Mouse (Mus musculus) C2C12 (cell line): ENCODE data around the gene Vegfd.

Source experiments
- CEBPB ChIP-seq: IDR thresholded peaks from one replicate; pipeline ENCODE4 v1.6.1; 2011; ENCODE audit warnings: low read depth, mild to moderate bottlenecking, control low read depth, moderate library complexity
- CTCF ChIP-seq: IDR thresholded peaks from one replicate; pipeline ENCODE4 v1.5.1; 2011; ENCODE audit not compliant: control insufficient read depth, insufficient read depth, insufficient read length
- FOSL1 ChIP-seq: IDR thresholded peaks from one replicate; pipeline ENCODE4 v1.8.0; 2011; ENCODE audit warnings: mild to moderate bottlenecking, low read length; ENCODE audit not compliant: poor library complexity, insufficient read depth, severe bottlenecking
- MAX ChIP-seq: IDR thresholded peaks from one replicate; pipeline ENCODE4 v1.6.1; 2011; ENCODE audit warnings: mild to moderate bottlenecking, control low read depth
- MYOD1 ChIP-seq: IDR thresholded peaks from one replicate; pipeline ENCODE4 v1.6.1; 2011; ENCODE audit warnings: low read depth; ENCODE audit not compliant: control insufficient read depth, insufficient read length
- MYOG ChIP-seq: IDR thresholded peaks from one replicate; pipeline ENCODE4 v1.6.1; 2011; ENCODE audit not compliant: control insufficient read depth, insufficient read length; ENCODE audit errors: extremely low read depth
- USF1 ChIP-seq: IDR thresholded peaks from one replicate; pipeline ENCODE4 v1.6.1; 2011; ENCODE audit warnings: low read depth, mild to moderate bottlenecking, control low read depth, moderate library complexity

DNA sequence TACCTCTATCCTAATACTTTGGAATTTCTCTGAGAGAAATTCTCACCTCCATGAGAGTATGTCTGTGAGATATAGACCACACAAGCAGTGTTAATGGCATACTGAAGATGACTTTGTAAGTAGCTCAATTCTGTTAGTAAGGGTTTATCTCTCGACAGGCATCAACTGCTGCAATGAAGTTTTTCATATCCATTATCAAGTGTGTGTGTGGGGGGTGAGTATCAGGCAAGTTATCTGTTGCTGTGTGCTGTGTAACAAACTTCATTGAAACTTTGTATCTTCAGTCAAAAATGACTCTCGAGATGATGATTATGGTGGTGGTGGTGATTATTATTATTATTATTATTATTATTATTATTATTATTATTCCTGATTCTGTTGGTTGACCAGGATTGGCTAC, 43.6 kb downstream of the Vegfd start:
- TF ChIP-seq CTCF = no peak
- no peak for TF ChIP-seq MAX
- no peak for TF ChIP-seq CEBPB
- no peak for TF ChIP-seq USF1
- no peak for TF ChIP-seq MYOD1
- no peak for TF ChIP-seq FOSL1
- TF ChIP-seq MYOG = no peak
